Mouse (Mus musculus) kidney, embryonic 14.5 days (tissue): ENCODE results near the gene Il6st. TPM values are rescaled to one million over a fixed set of nuclear protein-coding genes. Genes with fewer than 3 reads are reported as not detected.

Source experiments
- ATAC-seq: fragments of 200-750 bp; cut with Nextera tagmentation; 2 replicates; pipeline ENCODE4 v1.8.0; 2017; ENCODE audit warnings: moderate number of reproducible peaks, mild to moderate bottlenecking, moderate TSS enrichment, moderate library complexity; ENCODE audit not compliant: low FRiP score, low TSS enrichment
- H3K27ac ChIP-seq: fragments of 300-500 bp; sonication (generic); 2 replicates; pipeline ENCODE4 v1.5.1; 2014; ENCODE audit warnings: low read depth, mild to moderate bottlenecking, low read length, moderate library complexity, mixed read lengths
- H3K27me3 ChIP-seq: fragments of 300-500 bp; sonication (generic); 2 replicates; pipeline ENCODE4 v1.6.1; 2014; ENCODE audit warnings: mild to moderate bottlenecking, low read length; ENCODE audit not compliant: control insufficient read depth, insufficient read depth
- H3K36me3 ChIP-seq: fragments of 300-500 bp; sonication (generic); 2 replicates; pipeline ENCODE4 v1.6.1; 2014; ENCODE audit warnings: low read length, mixed read lengths; ENCODE audit not compliant: control insufficient read depth, insufficient read depth
- H3K4me1 ChIP-seq: fragments of 300-500 bp; sonication (generic); 2 replicates; pipeline ENCODE4 v1.6.1; 2014; ENCODE audit warnings: low read length, mixed read lengths; ENCODE audit not compliant: control insufficient read depth, insufficient read depth
- H3K4me2 ChIP-seq: fragments of 300-500 bp; sonication (generic); replicated peaks from 2 replicates; pipeline ENCODE4 v1.6.1; 2014; ENCODE audit warnings: low read depth, mild to moderate bottlenecking, low read length
- H3K4me3 ChIP-seq: fragments of 300-500 bp; sonication (generic); 2 replicates; pipeline ENCODE4 v1.5.1; 2014; ENCODE audit warnings: mild to moderate bottlenecking, low read length
- H3K9ac ChIP-seq: fragments of 300-500 bp; sonication (generic); 2 replicates; pipeline ENCODE4 v1.6.1; 2014; ENCODE audit warnings: low read depth, mild to moderate bottlenecking, low read length, moderate library complexity
- H3K9me3 ChIP-seq: fragments of 300-500 bp; sonication (generic); 2 replicates; pipeline ENCODE4 v1.6.1; 2016; ENCODE audit warnings: low read length; ENCODE audit not compliant: control insufficient read depth
- WGBS: fragments of 180-500 bp; shearing (Covaris S2); extraction: QIAGEN DNeasy Blood & Tissue Kit; methylation state at CpG from one replicate; pipeline ENCODE4 v1.1.7; 2014; 5-methylcytosine and 5-hydroxymethylcytosine counted together
- polyA plus RNA-seq: library from polyadenylated mRNA; unstranded; fragments of >200 nt; fragmentation: Nextera tagmentation; extraction: Ambion mirVana; gene quantifications from 2 replicates; pipeline ENCODE4 v1.2.1, GENCODE M21; 2014

Il6st gene
- polyA plus RNA-seq, 1 experiment from 2014 or later: 31.8 TPM

GRCm38 (mm10) chr13:112537065-112537464, 73.2 kb downstream of the Il6st start:
- Histone ChIP-seq H3K36me3 (no peaks in the 10 kb centered on the region), H3K4me3 (no peak overlapping the region), H3K27ac (no peak overlapping the region), H3K9ac (no peak overlapping the region), H3K4me1 (peaks cover 6% of the 10 kb centered on the region; the same call in 1 of the 2 replicates), H3K27me3 (no peaks in the 10 kb centered on the region), H3K9me3 (no peaks in the 10 kb centered on the region), H3K4me2 (no peak overlapping the region)
- no peak for ATAC-seq
- 94% methylated on average over 7 of the region's 7 CpGs for WGBS

- H3K36me3 ChIP-seq: no peaks in the 10 kb centered on the region
- ATAC-seq: no peak
- no peaks in the 10 kb centered on the region for H3K9me3 ChIP-seq
- no peak overlapping the region for H3K9ac ChIP-seq
- peaks cover 3% of the 10 kb centered on the region; the same call in 1 of the 2 replicates for H3K4me1 ChIP-seq
- H3K4me3 ChIP-seq: no peak overlapping the region
- no peak overlapping the region for H3K27ac ChIP-seq
- WGBS: 31% methylated on average over 3 of the region's 3 CpGs
- H3K4me2 ChIP-seq: no peak overlapping the region
- H3K27me3 ChIP-seq: no peaks in the 10 kb centered on the region
Observed at GRCm38 (mm10) chr13:112540616-112541015, 76.7 kb downstream of the Il6st start.

- Histone ChIP-seq H3K4me3 (no peak overlapping the region), H3K36me3 (no peaks in the 10 kb centered on the region), H3K4me1 (peaks cover 3% of the 10 kb centered on the region; the same call in 1 of the 2 replicates), H3K9ac (no peak overlapping the region), H3K4me2 (no peak overlapping the region), H3K27me3 (no peaks in the 10 kb centered on the region), H3K27ac (no peak overlapping the region), H3K9me3 (no peaks in the 10 kb centered on the region)
- ATAC-seq: no peak
- WGBS: 54% methylated on average over 10 of the region's 10 CpGs
Observed at GRCm38 (mm10) chr13:112541223-112541975, 77.5 kb downstream of the Il6st start.

GRCm38 (mm10) chr13:112551641-112552548, 88.0 kb downstream of the Il6st start:
- Histone ChIP-seq H3K36me3 (no peaks in the 10 kb centered on the region), H3K9ac (no peak overlapping the region), H3K4me2 (no peak overlapping the region), H3K4me3 (no peak overlapping the region), H3K9me3 (no peaks in the 10 kb centered on the region), H3K27ac (no peak overlapping the region), H3K27me3 (no peaks in the 10 kb centered on the region), H3K4me1 (0 out of 2 replicates have a peak, but pooled peaks cover 2% of the 10 kb centered on the region)
- ATAC-seq: no peak
- 80% methylated on average over 7 of the region's 7 CpGs for WGBS

- 86% methylated on average over 5 of the region's 5 CpGs for WGBS
- ATAC-seq: no peak
- H3K27ac ChIP-seq: no peak overlapping the region
- H3K9me3 ChIP-seq: no peaks in the 10 kb centered on the region
- no peak overlapping the region for H3K4me3 ChIP-seq
- no peaks in the 10 kb centered on the region for H3K27me3 ChIP-seq
- H3K4me2 ChIP-seq: no peak overlapping the region
- H3K4me1 ChIP-seq: 0 out of 2 replicates have a peak, but pooled peaks cover 2% of the 10 kb centered on the region
- no peak overlapping the region for H3K9ac ChIP-seq
- H3K36me3 ChIP-seq: no peaks in the 10 kb centered on the region
Observed at GRCm38 (mm10) chr13:112553304-112553703, 89.4 kb downstream of the Il6st start.

- Histone ChIP-seq H3K4me1 (0 out of 2 replicates have a peak, but pooled peaks cover 2% of the 10 kb centered on the region), H3K4me3 (no peak overlapping the region), H3K9ac (no peak overlapping the region), H3K27me3 (no peaks in the 10 kb centered on the region), H3K36me3 (no peaks in the 10 kb centered on the region), H3K27ac (no peak overlapping the region), H3K9me3 (no peaks in the 10 kb centered on the region), H3K4me2 (no peak overlapping the region)
- ATAC-seq: no peak
- 10% methylated on average over 2 of the region's 2 CpGs for WGBS
Observed at GRCm38 (mm10) chr13:112556501-112556900, 92.6 kb downstream of the Il6st start.

Other genes starting within 250 kb of the Il6st start
- 0.34 and 0.71 TPM in 2 replicates for gene Ankrd55, start 175.6 kb upstream of the Il6st start, polyA plus RNA-seq
- 0.09 TPM in 1 of 2 replicates, not detected in the other for gene Il31ra, start 130.3 kb downstream of the Il6st start, polyA plus RNA-seq
- 0.31 and 0.84 TPM in 2 replicates for gene Ddx4, start 188.4 kb downstream of the Il6st start, polyA plus RNA-seq
- 13.1 and 14.2 TPM in 2 replicates for gene Slc38a9, start 196.7 kb downstream of the Il6st start, polyA plus RNA-seq